Mouse (Mus musculus): ENCODE measurements around the gene Hdac7. TPM values are rescaled to one million over a fixed set of nuclear protein-coding genes. Genes with fewer than 3 reads are reported as not detected.

Gene Hdac7
- 26.7 and 29.1 TPM in 2 replicates for polyA plus RNA-seq (2016; fragmentation: Nextera tagmentation; extraction: Ambion mirVana)

GRCm38 (mm10) chr15:97844037-97845034 lies at the start of gene Hdac7:
TSS of gene Hdac7 (minus strand) at chr15:97844502.
- no peaks in the 10 kb centered on the region for H3K36me3 ChIP-seq
- no peaks in the 10 kb centered on the region for H3K9me3 ChIP-seq (replicated peaks)
- no peaks in the 10 kb centered on the region for H3K27me3 ChIP-seq
- peaks cover 8% of the 10 kb centered on the region; the same call in 1 of the 2 replicates for H3K4me1 ChIP-seq
- no peak within 1 kb of the TSS for H3K9ac ChIP-seq
- H3K27ac ChIP-seq: no peak within 1 kb of the TSS
- WGBS: 72% methylated on average over 19 of the region's 19 CpGs
- ATAC-seq (ENCODE audit: low FRiP score): no peak
- no peak within 1 kb of the TSS for H3K4me3 ChIP-seq
- H3K4me2 ChIP-seq (replicated peaks): no peak within 1 kb of the TSS

DNA sequence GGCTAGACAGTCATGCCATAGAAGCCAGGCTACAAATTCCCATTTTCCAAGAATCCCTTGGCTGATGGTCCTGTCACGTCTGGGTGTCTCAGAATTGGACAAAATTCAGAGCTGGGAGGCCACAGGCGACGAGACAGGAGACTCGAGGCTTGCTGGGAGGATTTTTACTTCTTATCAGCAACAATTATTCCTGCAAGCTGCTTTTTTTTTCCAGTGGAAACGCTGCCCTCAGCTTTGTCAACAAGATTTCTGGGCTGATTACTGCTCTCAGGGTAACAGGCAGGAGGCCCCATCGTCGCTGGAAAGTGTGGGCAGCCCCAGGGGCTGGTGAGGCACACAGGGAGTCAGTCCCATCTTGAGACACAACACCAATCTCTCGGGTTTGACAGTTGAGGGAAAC lies 48.2 kb upstream of the Hdac7 start:
- Histone ChIP-seq H3K4me1 (0 out of 2 replicates have a peak, but pooled peaks cover 3% of the 10 kb centered on the region), H3K36me3 (no peaks in the 10 kb centered on the region), H3K4me3 (no peak overlapping the region), H3K27ac (no peak overlapping the region), H3K9me3 (replicated peaks) (no peaks in the 10 kb centered on the region), H3K27me3 (peaks cover 2% of the 10 kb centered on the region; the same call in 1 of the 2 replicates), H3K9ac (no peak overlapping the region), H3K4me2 (replicated peaks) (no peak overlapping the region)
- WGBS: 83% methylated on average over 8 of the region's 8 CpGs
- ATAC-seq (ENCODE audit: low FRiP score): no peak

- H3K27ac ChIP-seq: no peak overlapping the region
- H3K4me3 ChIP-seq: no peak overlapping the region
- no peak for ATAC-seq (ENCODE audit: low FRiP score)
- H3K36me3 ChIP-seq: no peaks in the 10 kb centered on the region
- no peak overlapping the region for H3K4me2 ChIP-seq (replicated peaks)
- no peaks in the 10 kb centered on the region for H3K4me1 ChIP-seq
- no peaks in the 10 kb centered on the region for H3K27me3 ChIP-seq
- 88% methylated on average over 10 of the region's 10 CpGs for WGBS
- H3K9me3 ChIP-seq (replicated peaks): no peaks in the 10 kb centered on the region
- H3K9ac ChIP-seq: no peak overlapping the region
Observed at GRCm38 (mm10) chr15:97890450-97890849, 46.1 kb upstream of the Hdac7 start.

DNA sequence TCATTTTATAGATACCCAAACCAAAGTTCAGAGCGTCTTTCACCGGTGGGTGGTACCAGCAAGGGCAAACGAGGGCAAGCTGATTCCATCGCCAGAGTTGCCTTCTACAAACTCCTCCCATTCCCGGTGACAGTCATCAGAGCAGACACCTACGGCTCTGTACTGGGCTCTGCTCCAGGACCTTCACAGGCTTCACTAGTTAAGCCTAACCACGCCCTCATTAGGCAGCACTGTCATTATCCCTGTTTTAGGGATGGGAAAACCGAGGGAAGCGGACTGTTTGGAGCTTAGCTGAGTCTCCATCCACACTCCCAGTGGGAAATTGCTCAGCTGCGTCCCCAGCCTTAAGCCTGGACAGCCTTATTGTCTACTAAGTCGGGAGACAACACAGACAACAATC lies 45.7 kb upstream of the Hdac7 start:
- WGBS: 69% methylated on average over 11 of the region's 11 CpGs
- no peaks in the 10 kb centered on the region for H3K27me3 ChIP-seq

GRCm38 (mm10) chr15:97887541-97888016 lies 43.3 kb upstream of the Hdac7 start:
- no peaks in the 10 kb centered on the region for H3K36me3 ChIP-seq
- H3K4me2 ChIP-seq (replicated peaks): no peak overlapping the region
- H3K4me1 ChIP-seq: no peaks in the 10 kb centered on the region
- H3K4me3 ChIP-seq: no peak overlapping the region
- no peak overlapping the region for H3K27ac ChIP-seq
- WGBS: 83% methylated on average over 10 of the region's 10 CpGs
- no peak for ATAC-seq (ENCODE audit: low FRiP score)
- H3K9ac ChIP-seq: no peak overlapping the region
- no peaks in the 10 kb centered on the region for H3K9me3 ChIP-seq (replicated peaks)
- H3K27me3 ChIP-seq: no peaks in the 10 kb centered on the region

More for the DNA sequence above, 45.7 kb upstream of the Hdac7 start:
- H3K4me3 ChIP-seq: no peak overlapping the region
- no peaks in the 10 kb centered on the region for H3K36me3 ChIP-seq
- no peaks in the 10 kb centered on the region for H3K9me3 ChIP-seq (replicated peaks)
- no peak for ATAC-seq (ENCODE audit: low FRiP score)
- no peak overlapping the region for H3K4me2 ChIP-seq (replicated peaks)
- H3K4me1 ChIP-seq: no peaks in the 10 kb centered on the region
- H3K9ac ChIP-seq: no peak overlapping the region
- H3K27ac ChIP-seq: no peak overlapping the region

DNA sequence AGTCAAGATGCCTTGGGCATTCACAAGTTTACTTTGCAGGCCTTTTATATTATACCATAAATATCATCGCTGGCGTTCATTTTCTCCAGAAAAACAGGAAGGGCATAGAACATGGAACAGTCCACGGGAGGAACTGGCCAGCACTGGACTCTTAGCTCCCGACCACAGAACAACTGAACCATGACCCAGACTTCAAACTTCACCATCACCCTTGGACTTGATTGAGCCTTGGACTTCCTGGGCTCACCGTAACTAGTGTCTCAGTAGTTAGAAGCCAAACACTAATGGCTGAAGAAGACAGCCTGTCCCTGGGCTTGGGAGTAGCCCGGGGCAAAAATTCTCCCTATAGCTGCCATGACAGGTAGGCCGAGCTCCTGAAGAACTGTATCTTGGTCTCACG lies 37.1 kb upstream of the Hdac7 start:
- Histone ChIP-seq H3K9me3 (replicated peaks) (no peaks in the 10 kb centered on the region), H3K4me3 (no peak overlapping the region), H3K27ac (no peak overlapping the region), H3K9ac (no peak overlapping the region), H3K36me3 (no peaks in the 10 kb centered on the region), H3K4me1 (no peaks in the 10 kb centered on the region), H3K4me2 (replicated peaks) (no peak overlapping the region), H3K27me3 (no peaks in the 10 kb centered on the region)
- WGBS: 90% methylated on average over 8 of the region's 8 CpGs
- ATAC-seq (ENCODE audit: low FRiP score): no peak

DNA sequence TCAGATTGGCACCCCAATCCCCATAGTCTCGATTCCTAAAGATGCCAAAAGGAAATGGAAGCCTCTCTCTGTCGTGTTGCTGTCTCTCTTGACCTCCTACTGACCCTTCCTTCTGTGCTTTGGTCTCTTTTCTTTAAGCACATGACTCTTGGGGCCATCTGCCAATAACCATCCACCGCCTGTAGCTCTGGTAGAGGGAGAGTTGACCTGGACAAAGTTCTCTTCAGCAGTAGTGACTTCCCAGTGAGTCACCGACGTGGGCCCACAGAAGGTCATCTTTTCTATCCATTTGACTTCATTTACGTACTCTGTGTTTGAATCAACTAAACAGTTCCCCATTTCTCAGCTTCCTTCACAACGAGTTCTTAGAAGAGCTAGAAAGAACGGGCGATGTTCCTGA lies 36.1 kb upstream of the Hdac7 start:
- no peak overlapping the region for H3K27ac ChIP-seq
- no peak for ATAC-seq (ENCODE audit: low FRiP score)
- no peak overlapping the region for H3K9ac ChIP-seq
- WGBS: 83% methylated on average over 9 of the region's 9 CpGs
- H3K4me3 ChIP-seq: no peak overlapping the region
- H3K4me2 ChIP-seq (replicated peaks): no peak overlapping the region
- no peaks in the 10 kb centered on the region for H3K36me3 ChIP-seq
- H3K4me1 ChIP-seq: no peaks in the 10 kb centered on the region
- no peaks in the 10 kb centered on the region for H3K9me3 ChIP-seq (replicated peaks)
- H3K27me3 ChIP-seq: no peaks in the 10 kb centered on the region

GRCm38 (mm10) chr15:97878696-97879328 lies 34.5 kb upstream of the Hdac7 start:
- Histone ChIP-seq H3K9ac (no peak overlapping the region), H3K4me3 (no peak overlapping the region), H3K4me2 (replicated peaks) (no peak overlapping the region), H3K4me1 (no peaks in the 10 kb centered on the region), H3K36me3 (no peaks in the 10 kb centered on the region), H3K27me3 (no peaks in the 10 kb centered on the region), H3K27ac (no peak overlapping the region), H3K9me3 (replicated peaks) (no peaks in the 10 kb centered on the region)
- WGBS: 75% methylated on average over 7 of the region's 7 CpGs
- no peak for ATAC-seq (ENCODE audit: low FRiP score)

DNA sequence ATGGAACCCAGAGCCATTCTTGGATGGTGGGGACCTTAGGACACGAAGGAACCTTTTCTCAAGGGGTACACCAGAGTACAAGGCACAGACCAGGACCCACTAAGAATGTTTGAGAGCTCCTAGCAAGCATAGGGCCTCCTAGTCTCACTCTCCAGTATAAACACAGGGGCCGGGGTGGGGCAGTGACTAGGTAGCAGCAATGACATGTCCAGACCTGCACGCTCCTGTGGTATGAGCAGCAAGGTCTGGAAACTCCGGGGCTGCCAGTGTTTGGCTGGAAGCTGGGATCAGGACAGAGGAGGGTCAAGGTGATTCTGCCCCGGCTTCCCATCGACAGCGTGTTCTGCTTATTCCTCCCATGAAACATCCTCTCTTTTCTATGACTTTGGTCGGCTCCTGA lies 31.5 kb upstream of the Hdac7 start:
- ATAC-seq (ENCODE audit: low FRiP score): no peak
- WGBS: 89% methylated on average over 8 of the region's 8 CpGs
- H3K4me3 ChIP-seq: no peak overlapping the region

DNA sequence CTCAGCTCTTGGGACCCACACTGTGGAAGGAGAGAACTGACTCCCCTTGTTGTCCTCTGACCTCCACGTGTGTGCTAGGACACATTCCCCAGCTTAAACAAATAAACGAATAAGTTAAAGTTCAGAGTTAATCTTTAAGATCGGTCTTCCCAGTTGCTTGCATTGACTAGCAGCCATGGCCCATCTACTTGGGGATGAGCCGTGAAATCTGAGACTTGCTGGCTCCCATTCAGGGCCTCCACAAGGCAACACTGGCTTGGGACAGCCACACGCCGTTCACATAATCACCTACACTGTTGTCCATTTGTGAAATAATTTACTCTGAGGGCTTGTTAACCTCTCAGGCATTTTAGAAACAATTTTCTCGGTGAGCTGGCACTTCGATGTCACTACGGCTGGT lies 29.4 kb upstream of the Hdac7 start:
- Histone ChIP-seq H3K4me1 (no peaks in the 10 kb centered on the region), H3K27ac (no peak overlapping the region), H3K27me3 (no peaks in the 10 kb centered on the region), H3K9me3 (replicated peaks) (no peaks in the 10 kb centered on the region), H3K36me3 (no peaks in the 10 kb centered on the region), H3K9ac (no peak overlapping the region), H3K4me3 (no peak overlapping the region), H3K4me2 (replicated peaks) (no peak overlapping the region)
- 81% methylated on average over 9 of the region's 9 CpGs for WGBS
- ATAC-seq (ENCODE audit: low FRiP score): no peak

More for the DNA sequence above, 31.5 kb upstream of the Hdac7 start:
- no peak overlapping the region for H3K9ac ChIP-seq
- H3K4me2 ChIP-seq (replicated peaks): no peak overlapping the region
- no peaks in the 10 kb centered on the region for H3K4me1 ChIP-seq
- no peaks in the 10 kb centered on the region for H3K36me3 ChIP-seq
- H3K27ac ChIP-seq: no peak overlapping the region
- H3K27me3 ChIP-seq: no peaks in the 10 kb centered on the region
- H3K9me3 ChIP-seq (replicated peaks): no peaks in the 10 kb centered on the region

DNA sequence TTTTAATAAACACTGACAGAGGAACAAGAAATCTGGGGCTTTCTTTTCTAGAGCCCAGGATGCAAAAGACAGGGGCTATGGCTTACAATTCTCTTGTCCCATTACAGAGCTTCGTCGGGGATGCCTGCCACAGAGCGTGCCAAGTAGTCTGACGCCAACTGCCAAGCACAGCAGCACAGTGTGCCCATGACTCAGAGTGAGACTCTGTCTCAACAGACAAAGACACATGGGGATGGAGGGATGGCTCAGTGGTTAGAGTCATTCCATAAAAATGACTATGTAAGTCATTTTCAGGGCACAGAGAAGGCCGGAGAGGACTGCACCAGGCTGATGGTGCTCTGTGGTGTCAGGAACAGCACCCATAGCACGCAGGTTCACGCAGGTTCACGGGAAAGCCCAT lies 27.9 kb upstream of the Hdac7 start:
- no peaks in the 10 kb centered on the region for H3K4me1 ChIP-seq
- H3K4me2 ChIP-seq (replicated peaks): no peak overlapping the region
- no peak overlapping the region for H3K9ac ChIP-seq
- no peak for ATAC-seq (ENCODE audit: low FRiP score)
- 93% methylated on average over 8 of the region's 8 CpGs for WGBS
- no peaks in the 10 kb centered on the region for H3K27me3 ChIP-seq
- H3K4me3 ChIP-seq: no peak overlapping the region
- H3K36me3 ChIP-seq: no peaks in the 10 kb centered on the region
- H3K27ac ChIP-seq: no peak overlapping the region
- H3K9me3 ChIP-seq (replicated peaks): 0 out of 2 replicates have a peak, but pooled peaks cover 6% of the 10 kb centered on the region
